Mouse (Mus musculus): Measurements from ENCODE around the gene Uggt1.

Uggt1 gene

DNA sequence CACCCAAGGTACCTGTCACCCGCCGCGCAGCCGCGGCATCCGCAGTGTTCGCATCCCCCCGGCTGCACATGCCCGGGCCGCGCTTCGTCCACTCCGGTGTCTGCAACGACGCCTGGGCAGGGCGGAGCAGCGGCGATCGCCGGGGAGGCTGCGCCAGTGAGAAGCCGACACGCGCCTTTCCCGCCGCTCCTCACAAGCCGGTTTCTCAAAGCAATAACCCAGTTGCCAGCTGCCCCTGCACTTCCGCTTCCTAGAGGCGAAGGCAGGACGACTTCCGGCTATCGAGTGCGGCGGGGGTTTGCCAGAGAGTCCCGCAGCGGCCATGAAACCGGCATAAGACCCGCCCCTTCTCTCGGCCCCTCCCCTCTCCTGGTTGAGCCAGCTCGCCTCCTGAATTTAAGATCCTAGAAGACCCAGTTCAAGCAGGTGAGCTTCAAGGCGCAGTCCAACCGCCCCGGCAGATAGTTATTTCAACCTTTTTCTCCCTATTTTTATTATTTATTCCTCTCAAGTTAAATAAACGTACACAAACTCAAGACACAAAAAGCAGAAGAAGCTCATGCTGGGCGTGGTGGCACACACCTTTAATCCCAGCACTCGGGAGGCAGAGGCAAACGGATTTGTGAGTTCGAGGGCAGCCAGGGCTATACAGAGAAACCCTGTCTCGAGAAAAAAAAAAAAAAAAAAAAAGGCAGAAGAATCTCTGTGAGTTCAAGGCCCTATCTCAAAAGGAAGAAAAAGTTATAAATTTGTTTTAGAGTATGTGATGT lies at the start of gene Uggt1:
Gene Uggt1, minus strand, starts transcription at position 663 of the 770 bp plus-strand sequence.
- in situ Hi-C loops (cut with MboI; ENCODE audit: low pct_unique_long_range_greater_than_20kb in 1 of 2, low sequenced_read_pairs in 2 of 2, unreplicated experiment in 1 of 2) = no loop called here

DNA sequence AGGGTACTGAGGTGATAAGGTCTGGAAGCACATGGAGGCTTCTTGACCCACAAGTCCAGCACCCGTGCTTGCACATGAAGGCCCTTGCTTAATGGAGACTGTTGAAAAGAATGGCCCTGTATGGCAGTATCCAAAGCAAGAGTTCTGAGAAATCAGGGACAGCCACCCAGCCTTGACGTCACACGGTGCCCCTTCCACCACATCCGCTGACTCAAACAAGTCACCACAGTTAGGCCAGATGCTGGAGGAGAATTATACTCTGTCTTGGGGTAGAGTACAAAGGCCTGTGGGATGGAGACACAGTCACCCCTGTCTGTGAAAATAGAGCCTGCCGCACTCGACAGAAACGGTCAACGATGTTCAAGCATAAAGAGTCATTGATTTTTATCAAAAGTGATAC lies 49.0 kb upstream of the Uggt1 start:
- in situ Hi-C loops (cut with MboI; ENCODE audit: low pct_unique_long_range_greater_than_20kb in 1 of 2, low sequenced_read_pairs in 2 of 2, unreplicated experiment in 1 of 2) = no loop called here

DNA sequence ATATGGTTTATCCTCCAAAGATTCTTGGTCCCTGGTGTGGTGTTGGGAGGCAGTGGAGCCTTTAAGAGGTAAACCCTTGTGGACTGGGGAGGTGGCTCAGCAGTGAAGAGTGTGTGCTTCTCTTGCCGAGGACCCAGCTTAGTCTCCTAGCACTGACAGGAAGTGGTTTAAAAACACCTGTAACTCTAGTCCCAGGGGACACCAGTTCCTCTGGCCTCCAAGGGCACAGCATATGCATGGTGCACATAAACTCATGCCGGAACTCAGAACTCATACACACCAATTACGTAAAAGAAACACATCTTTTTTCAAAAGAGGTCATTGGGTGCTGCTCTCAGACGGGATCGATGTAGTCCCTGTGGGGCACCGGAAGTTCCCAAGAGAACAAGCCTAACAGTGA lies 37.3 kb upstream of the Uggt1 start:
- in situ Hi-C loops (cut with MboI; ENCODE audit: low pct_unique_long_range_greater_than_20kb in 1 of 2, low sequenced_read_pairs in 2 of 2, unreplicated experiment in 1 of 2) = no loop called here

DNA sequence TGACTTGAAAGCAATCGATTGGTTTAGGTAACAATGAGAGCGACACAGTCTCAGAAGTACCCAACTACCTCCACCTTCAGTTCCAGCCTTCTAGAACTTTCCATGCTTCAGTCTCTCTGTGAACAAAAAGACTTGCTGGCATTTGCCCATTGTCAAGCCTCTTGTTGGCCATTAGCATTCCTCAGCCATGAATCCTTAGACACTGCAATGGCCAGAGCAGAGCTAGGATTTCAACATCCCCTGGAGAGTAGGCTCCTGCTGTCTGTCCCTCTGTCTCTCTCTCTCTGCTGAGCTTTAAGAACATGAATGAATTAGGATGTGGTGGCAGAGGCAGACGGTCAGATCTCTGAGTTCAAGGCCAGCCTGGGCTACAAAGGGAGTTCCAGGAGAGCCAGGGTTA lies 36.4 kb upstream of the Uggt1 start:
- in situ Hi-C loops (cut with MboI; ENCODE audit: low pct_unique_long_range_greater_than_20kb in 1 of 2, low sequenced_read_pairs in 2 of 2, unreplicated experiment in 1 of 2) = no loop called here

DNA sequence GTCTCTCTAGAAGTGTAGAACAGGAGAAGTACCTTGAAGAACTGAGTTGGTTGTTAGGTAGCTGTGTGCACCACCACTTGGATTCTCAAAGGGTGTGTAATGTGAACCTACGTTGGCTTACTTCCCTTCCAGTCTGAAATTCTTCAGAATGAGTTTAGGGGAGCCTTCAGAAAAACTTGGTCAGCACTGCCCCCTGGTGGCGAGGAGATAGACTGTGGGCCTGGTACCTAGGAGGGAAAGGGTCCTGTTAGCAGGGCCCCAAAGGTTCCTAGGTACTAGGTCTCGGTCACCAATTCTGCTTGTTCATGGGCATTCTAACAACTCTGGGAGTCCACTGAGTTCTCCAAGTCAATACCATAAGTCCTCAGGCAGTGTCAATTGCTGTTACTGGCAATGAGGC lies 34.7 kb upstream of the Uggt1 start:
- in situ Hi-C loops (cut with MboI; ENCODE audit: low pct_unique_long_range_greater_than_20kb in 1 of 2, low sequenced_read_pairs in 2 of 2, unreplicated experiment in 1 of 2) = no loop called here

DNA sequence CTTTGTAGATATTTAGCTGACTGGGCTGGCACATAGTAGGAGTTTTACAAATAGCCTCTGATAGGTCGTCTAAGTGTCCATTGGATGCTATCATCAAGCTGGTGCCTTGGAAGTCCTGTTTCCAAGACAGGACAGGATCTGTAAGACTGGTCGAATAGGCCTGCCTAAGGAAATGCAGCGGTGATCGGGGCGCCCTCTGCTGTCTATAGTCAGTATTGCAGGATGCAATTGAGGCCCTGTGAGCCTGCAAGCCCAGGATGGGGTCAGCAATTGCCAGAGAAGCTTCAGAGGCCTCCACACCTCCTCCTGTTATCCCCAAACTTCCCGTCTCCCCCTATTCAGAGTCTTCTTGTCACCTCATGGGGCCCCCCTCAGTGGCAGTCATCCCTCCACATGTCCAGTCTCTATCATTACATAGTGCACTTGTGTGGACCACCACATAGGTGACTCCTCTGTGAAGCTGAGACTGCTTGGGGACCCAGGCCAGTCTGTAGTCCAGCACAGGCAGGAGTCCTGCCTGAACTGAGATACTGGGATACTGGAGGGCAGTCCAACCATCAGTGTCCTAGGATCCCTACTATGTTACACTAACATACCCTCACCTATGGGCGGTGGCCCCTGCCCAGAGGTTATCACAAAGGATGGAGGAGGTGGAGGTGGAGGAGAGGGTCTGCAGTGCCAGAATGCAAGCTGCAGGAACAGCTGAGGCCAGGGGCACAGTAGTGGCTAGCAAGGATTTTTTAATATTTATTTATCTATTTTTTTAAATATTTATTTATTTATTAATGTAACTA lies 32.9 kb upstream of the Uggt1 start:
- in situ Hi-C loops (cut with MboI; ENCODE audit: low pct_unique_long_range_greater_than_20kb in 1 of 2, low sequenced_read_pairs in 2 of 2, unreplicated experiment in 1 of 2) = no loop called here

DNA sequence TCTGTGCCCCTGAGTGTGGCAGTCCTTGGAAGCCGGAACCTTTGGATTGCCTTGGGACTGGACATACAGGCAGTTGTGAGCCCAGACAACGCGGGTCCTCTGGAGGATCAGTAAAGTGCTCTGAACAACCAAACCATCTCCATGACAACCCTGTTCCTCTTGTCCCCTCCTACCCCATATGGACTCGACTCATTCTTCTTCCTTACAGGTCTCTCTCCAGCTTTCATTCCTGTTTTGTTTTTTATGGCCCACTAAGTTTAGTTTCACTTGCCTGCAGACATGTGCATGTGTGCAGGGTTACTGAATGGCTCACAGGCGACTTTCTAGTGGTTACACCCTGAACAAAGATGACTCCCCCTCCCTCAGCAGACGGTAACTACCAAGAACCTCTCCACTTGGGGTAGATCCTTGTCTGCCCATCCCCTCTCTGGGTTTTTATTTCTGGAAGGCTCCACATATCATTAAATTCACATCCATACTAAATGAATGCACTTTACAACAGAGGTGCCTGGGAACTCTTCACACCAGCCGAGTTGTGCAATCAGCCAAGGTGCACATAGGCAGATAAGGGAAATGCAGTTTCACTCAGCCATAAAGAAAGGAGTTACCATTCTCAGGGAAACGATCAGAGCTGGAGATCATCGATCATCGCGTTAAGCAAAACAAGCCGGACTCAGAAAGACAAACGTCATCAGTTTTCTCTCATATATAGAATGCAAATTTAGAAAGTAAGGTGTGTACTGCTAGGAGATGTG lies 31.3 kb upstream of the Uggt1 start:
- in situ Hi-C loops (cut with MboI; ENCODE audit: low pct_unique_long_range_greater_than_20kb in 1 of 2, low sequenced_read_pairs in 2 of 2, unreplicated experiment in 1 of 2) = no loop called here

DNA sequence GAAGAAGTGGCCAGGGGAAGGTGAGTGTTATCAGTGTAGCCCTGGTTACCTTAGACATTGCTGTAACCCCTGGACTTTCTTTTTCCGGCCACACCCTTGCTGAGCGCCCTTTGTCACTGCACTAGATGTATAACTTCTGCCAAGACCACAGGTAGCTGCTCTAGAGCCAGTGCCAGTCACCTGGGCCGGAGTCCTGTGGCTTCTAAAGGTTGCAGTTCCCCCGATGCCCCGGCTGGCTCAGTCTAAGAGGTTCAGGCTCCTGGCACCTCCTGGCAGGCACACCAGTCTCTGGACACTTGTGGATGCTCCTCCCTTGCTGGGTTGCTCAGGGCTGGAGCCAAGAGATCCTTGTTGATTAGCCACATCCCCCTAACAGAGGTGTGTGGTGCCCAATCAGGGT lies 29.9 kb upstream of the Uggt1 start, which contains the start of gene Neurl3:
Gene Neurl3, minus strand, starts transcription at position 225 of the 400 bp plus-strand sequence.
- in situ Hi-C loops (cut with MboI; ENCODE audit: low pct_unique_long_range_greater_than_20kb in 1 of 2, low sequenced_read_pairs in 2 of 2, unreplicated experiment in 1 of 2) = loop anchor here in 1 of 2 experiments (25.0 kb wide), 1 partner anchor 437 kb away; no protein-coding TSS in a partner anchor

DNA sequence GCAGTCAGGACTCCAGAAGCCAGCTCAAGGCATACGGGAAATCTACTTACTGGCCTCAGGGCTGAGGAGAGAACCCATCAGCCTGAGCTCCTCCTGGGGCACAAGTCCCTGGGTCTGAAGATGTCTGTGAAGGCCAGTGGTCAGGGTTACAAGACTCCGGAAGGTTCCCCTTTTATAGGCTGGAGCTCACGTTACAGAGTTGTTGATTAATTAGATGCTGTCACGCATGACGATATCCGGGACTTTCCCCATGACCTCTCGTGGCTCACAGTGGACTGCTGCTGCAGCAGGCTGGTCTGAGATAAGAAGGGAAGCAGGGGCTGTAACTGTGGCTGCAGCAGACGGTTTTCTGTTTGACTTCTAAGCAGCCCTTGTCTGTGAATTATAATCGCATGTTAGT lies 28.8 kb upstream of the Uggt1 start:
- in situ Hi-C loops (cut with MboI; ENCODE audit: low pct_unique_long_range_greater_than_20kb in 1 of 2, low sequenced_read_pairs in 2 of 2, unreplicated experiment in 1 of 2) = loop anchor here in 1 of 2 experiments (25.0 kb wide), 1 partner anchor 436 kb away; no protein-coding TSS in a partner anchor

DNA sequence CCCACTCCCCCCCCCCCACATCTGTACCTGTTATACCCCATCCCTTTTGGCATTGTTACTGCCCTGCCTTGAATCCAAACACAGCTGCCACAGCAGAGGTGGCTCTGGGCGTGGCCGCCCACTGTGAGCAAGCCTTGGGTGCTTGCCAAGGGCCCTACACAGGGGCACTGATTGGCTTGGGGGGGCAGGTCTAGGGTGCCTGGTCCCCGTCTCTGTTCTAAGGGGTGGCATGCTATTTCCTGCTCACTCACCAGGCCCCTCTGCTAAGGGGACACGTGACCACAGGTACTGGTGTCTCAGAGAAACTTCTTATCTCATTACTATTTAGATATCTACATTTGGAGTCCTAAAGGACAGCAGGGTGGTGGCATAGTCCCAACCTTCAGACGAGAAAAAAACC lies 28.0 kb upstream of the Uggt1 start:
- in situ Hi-C loops (cut with MboI; ENCODE audit: low pct_unique_long_range_greater_than_20kb in 1 of 2, low sequenced_read_pairs in 2 of 2, unreplicated experiment in 1 of 2) = loop anchor here in 1 of 2 experiments (25.0 kb wide), 1 partner anchor 435 kb away; no protein-coding TSS in a partner anchor

DNA sequence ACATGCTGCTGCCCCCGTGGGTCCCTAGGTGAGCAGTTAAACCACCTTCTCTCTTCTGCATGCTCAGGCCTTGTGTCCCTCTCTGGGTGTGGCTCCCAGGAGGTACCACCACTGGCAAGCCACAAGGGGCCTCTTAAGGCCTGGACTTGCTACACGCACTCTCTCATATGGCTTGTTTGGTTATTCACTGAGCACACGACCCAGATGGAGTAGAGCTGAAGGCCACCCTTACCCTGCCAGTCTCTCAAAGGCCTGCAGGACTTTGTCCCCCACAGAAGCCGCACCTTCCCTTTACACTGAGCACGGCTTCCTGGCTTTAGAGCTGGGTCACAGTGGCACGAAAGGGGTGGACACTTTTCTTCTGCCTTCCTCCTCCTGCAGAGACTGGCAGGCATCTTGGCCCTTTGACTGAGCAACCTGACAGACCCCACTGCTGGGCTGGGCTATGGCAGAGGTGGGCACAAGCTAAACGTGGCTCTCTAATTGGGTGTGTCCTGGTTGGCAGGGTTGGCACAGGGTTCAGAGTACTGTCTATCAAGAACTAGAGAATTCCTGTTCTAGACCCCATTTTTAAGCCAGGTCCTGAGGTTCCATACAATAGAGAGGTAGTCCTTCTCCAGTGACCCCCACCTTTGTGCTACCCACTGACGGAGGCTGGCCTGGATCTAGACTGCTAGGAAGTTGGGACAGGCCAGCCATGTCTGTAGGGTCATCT lies 27.2 kb upstream of the Uggt1 start:
- in situ Hi-C loops (cut with MboI; ENCODE audit: low pct_unique_long_range_greater_than_20kb in 1 of 2, low sequenced_read_pairs in 2 of 2, unreplicated experiment in 1 of 2) = loop anchor here in 1 of 2 experiments (25.0 kb wide), 1 partner anchor 434 kb away; no protein-coding TSS in a partner anchor

DNA sequence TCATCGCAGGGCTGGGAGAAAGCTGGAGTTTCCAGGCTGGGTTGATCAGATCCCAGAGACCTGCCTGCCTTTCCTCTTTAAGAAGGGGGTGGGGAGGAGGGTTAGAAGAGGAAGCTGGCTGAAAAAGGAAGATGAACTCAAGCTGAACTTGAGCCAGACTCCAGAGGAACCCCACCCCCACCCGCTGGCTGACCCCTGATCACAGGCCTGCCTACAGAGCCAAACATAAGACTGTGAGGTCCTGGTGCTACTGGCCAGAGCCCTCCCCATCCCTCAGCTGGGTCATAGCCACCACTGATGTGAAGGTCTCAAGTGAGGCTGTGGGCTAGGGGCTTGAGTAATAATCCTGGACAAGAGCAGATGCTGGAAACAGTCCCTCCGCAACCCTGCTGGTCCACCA lies 26.1 kb upstream of the Uggt1 start:
- in situ Hi-C loops (cut with MboI; ENCODE audit: low pct_unique_long_range_greater_than_20kb in 1 of 2, low sequenced_read_pairs in 2 of 2, unreplicated experiment in 1 of 2) = loop anchor here in 1 of 2 experiments (25.0 kb wide), 1 partner anchor 433 kb away; no protein-coding TSS in a partner anchor

DNA sequence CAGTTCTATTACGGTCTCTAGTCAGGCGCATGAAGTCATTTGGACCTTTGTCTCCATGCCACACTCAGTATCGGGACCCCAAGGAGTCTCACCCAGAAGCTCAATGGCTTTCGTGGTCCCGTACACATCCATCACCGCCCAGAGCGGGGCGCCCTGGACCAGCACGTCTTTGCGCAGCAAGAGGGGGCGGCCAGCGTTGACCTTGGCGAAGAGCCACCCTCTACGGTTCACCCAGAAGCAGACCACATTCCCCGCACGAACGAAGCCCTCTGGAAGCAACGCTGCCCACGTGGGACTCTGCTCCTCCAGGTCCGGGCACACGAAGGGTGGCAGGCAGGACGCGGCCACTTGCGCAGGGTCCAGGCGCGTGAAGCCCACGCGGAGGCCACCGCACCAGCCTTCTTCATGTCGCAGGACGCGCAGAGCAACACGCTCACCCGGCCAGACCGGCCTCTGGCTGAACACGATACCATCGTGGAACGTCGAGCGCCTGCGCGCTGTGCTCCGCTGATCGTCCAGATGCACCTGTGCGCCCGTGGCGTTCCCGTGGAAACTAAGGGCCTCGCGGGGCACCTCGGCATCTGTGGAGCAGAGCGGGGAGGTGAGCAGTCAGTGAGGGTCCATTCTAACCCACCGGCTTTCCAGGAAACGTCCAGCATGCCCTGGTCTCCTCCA lies 24.7 kb upstream of the Uggt1 start:
- in situ Hi-C loops (cut with MboI; ENCODE audit: low pct_unique_long_range_greater_than_20kb in 1 of 2, low sequenced_read_pairs in 2 of 2, unreplicated experiment in 1 of 2) = loop anchor here in 1 of 2 experiments (25.0 kb wide), 1 partner anchor 432 kb away; no protein-coding TSS in a partner anchor

DNA sequence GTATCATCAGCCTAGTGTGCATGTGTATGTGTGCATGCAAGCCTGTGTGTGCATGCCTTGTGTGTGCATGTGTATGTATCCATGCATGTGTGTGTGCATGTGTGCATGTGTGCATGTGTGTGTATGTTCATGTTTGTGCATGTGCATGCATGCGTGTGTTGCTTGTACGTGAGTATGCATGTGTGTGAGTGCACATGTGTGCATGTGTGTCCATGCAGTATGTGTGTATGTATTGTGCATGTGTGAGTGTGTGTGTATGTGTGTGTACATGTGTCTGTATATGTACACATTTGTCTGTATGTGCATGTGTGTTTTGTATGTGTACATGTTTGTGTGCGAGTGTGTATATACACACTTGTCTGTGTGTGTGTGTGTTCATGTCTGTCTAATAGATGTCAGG lies 23.1 kb upstream of the Uggt1 start:
- in situ Hi-C loops (cut with MboI; ENCODE audit: low pct_unique_long_range_greater_than_20kb in 1 of 2, low sequenced_read_pairs in 2 of 2, unreplicated experiment in 1 of 2) = loop anchor here in 1 of 2 experiments (25.0 kb wide), 1 partner anchor 430 kb away; no protein-coding TSS in a partner anchor

DNA sequence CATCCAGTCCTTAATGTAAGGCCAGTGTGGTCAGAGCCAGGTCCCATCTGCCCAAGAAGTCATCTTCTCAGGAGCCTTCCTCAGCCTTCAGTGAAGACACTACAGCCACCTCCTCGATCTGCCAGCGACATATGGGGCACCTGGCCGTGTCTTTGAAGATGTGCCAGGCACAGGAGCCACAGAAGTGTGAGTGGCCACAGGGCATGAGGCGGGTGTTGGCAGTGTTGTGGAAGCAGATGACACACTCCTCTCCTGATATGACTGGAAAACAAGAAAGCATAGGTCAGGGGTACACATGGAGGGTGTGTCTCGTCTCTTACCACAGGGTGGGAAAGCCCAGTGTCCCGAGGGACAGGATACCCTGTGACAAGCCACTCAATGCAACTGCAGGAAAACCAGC lies 21.8 kb upstream of the Uggt1 start:
- in situ Hi-C loops (cut with MboI; ENCODE audit: low pct_unique_long_range_greater_than_20kb in 1 of 2, low sequenced_read_pairs in 2 of 2, unreplicated experiment in 1 of 2) = loop anchor here in 1 of 2 experiments (25.0 kb wide), 1 partner anchor 429 kb away; no protein-coding TSS in a partner anchor

DNA sequence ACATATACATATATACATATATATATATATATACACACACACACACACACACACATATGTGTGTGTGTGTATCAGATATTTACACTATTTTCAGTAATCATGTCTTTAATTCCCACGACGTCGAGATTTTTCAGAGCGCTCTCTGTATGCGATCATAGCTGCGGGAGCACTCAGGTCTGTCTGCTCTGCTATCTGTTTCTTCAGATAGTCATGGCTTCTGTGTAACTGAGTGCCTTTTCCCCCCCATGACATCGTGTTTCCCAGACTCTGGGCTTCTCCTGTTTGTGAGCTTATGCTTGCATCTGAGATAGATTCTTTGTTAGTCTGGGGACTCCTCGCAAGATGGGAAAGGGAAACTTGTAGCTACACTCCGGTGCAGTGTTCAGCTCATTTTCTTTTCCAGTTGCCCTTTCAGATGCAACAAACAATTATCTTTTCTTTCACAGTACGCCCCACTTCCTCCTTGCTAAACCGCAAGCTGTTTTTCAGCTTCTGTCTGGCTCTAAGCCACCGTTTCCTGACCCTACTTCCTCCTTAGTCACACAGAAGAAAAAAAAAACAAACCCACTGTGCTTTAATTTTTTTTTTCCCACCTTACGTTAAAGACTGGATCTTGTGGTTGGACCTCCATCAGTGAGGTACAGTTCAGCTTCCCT lies 19.4 kb upstream of the Uggt1 start:
- in situ Hi-C loops (cut with MboI; ENCODE audit: low pct_unique_long_range_greater_than_20kb in 1 of 2, low sequenced_read_pairs in 2 of 2, unreplicated experiment in 1 of 2) = loop anchor here in 1 of 2 experiments (25.0 kb wide), 1 partner anchor 427 kb away; no protein-coding TSS in a partner anchor

All from mouse embryonic stem cell (cell line).